Mouse (Mus musculus) myocyte (in vitro differentiated cells): ENCODE measurements at regions not wholly inside any gene's neighbourhood (a gene's known extent, or its start where the extent isn't known, plus 50 kb on each side); places are given as distances from the start of the nearest gene placed in this dataset.

Source experiments
- CEBPB ChIP-seq: IDR thresholded peaks from 2 replicates; pipeline ENCODE4 v1.6.1; 2011; ENCODE audit warnings: mild to moderate bottlenecking, moderate library complexity; ENCODE audit not compliant: poor library complexity, insufficient read depth, severe bottlenecking
- E2F4 ChIP-seq: IDR thresholded peaks from one replicate; pipeline ENCODE4 v1.6.1; 2011; ENCODE audit warnings: mild to moderate bottlenecking, control low read depth, moderate library complexity; ENCODE audit not compliant: insufficient read depth
- MAX ChIP-seq: IDR thresholded peaks from one replicate; pipeline ENCODE4 v1.6.1; 2011; ENCODE audit warnings: low read depth, mild to moderate bottlenecking, control low read depth
- MYOD1 ChIP-seq, 3 experiments: IDR thresholded peaks; one replicate each; pipeline ENCODE4 v1.6.1; 2011; ENCODE audit warnings: control low read depth in 2 of 3, low read depth in 2 of 3, mild to moderate bottlenecking in 2 of 3, moderate library complexity in 1 of 3; ENCODE audit not compliant: insufficient read length in 2 of 3, control insufficient read depth in 1 of 3
- MYOG ChIP-seq, 3 experiments: IDR thresholded peaks; one replicate each; pipeline ENCODE4 v1.6.1; 2011; ENCODE audit warnings: control low read depth in 2 of 3, low read depth in 2 of 3, mild to moderate bottlenecking in 2 of 3; ENCODE audit not compliant: insufficient read length in 2 of 3, control insufficient read depth in 1 of 3, insufficient read depth in 1 of 3
- POLR2A ChIP-seq: IDR thresholded peaks from one replicate; pipeline ENCODE4 v1.6.1; 2011; ENCODE audit warnings: low read depth, mild to moderate bottlenecking, control low read depth, moderate library complexity; ENCODE audit not compliant: insufficient read length
- POLR2AphosphoS2 ChIP-seq: IDR thresholded peaks from one replicate; pipeline ENCODE4 v1.6.1; 2011; ENCODE audit warnings: low read depth, control low read depth; ENCODE audit not compliant: insufficient read length
- REST ChIP-seq: IDR thresholded peaks from one replicate; pipeline ENCODE4 v1.6.1; 2011; ENCODE audit warnings: mild to moderate bottlenecking, control low read depth, moderate library complexity; ENCODE audit not compliant: insufficient read depth, insufficient read length
- SRF ChIP-seq: IDR thresholded peaks from one replicate; pipeline ENCODE4 v1.6.1; 2011; ENCODE audit warnings: low read depth; ENCODE audit not compliant: control insufficient read depth, insufficient read length
- TCF12 ChIP-seq: IDR thresholded peaks from one replicate; pipeline ENCODE4 v1.6.1; 2011; ENCODE audit warnings: mild to moderate bottlenecking, control low read depth; ENCODE audit not compliant: poor library complexity, insufficient read depth, severe bottlenecking
- TCF3 ChIP-seq: IDR thresholded peaks from one replicate; pipeline ENCODE4 v1.6.1; 2011; ENCODE audit warnings: low read depth, control low read depth; ENCODE audit not compliant: insufficient read length
- USF1 ChIP-seq: IDR thresholded peaks from one replicate; pipeline ENCODE4 v1.6.1; 2011; ENCODE audit warnings: low read depth, mild to moderate bottlenecking, control low read depth, moderate library complexity

DNA sequence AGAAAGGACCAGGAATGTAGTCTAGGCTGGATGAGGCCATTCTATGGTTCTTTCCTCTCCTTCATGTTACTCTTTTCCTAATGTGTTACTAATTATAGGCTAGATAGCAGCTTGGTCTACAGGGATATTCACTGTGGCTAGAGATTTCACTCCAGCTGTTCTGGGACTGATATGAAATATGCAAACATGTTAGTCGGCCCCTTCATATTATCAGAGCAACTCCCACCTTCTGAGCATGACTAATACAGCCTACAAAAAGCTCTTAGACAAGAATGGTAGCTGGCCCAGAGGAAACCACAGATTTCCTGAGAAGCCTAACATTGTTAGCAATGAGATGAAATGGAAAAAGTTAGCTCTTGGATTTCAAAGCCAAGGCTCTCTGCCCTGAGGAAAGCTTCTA is 198.1 kb downstream of the Vegfc start:
- peak in 1 of 3 experiments; percentile 76 for TF ChIP-seq MYOG (IDR thresholded peaks at IDR 0.05; ENCODE audit: control insufficient read depth in 1 of 3, insufficient read depth in 1 of 3, insufficient read length in 2 of 3, low read depth in 2 of 3)
- TF ChIP-seq POLR2A, result no peak
- TF ChIP-seq MAX, result no peak
- 0 out of 2 replicates have a peak, but pooled peaks have one; percentile 32 for TF ChIP-seq CEBPB
- TF ChIP-seq POLR2AphosphoS2, result no peak
- TF ChIP-seq TCF12, result peak; percentile 20
- TF ChIP-seq MYOD1 (IDR thresholded peaks at IDR 0.05; ENCODE audit: control insufficient read depth in 1 of 3, insufficient read length in 2 of 3, low read depth in 2 of 3), result peak in 2 of 3 experiments; percentile 57 to 65
- no peak for TF ChIP-seq USF1
- TF ChIP-seq REST, result no peak
- TF ChIP-seq E2F4, result no peak
- no peak for TF ChIP-seq TCF3
- TF ChIP-seq SRF, result no peak
